Mouse (Mus musculus) frontal cortex, postnatal 10 days (tissue): ENCODE measurements at regions not wholly inside any gene's neighbourhood (a gene's known extent, or its start where the extent isn't known, plus 50 kb on each side); places are given as distances from the start of the nearest gene placed in this dataset.
A peak's percentile ranks its signal among the peaks of the same experiment; 100 is the strongest.

Experiments used
- DNase-seq, 2 experiments: peaks; one replicate each; pipeline ENCODE4 v3.0.0; 2022; ENCODE audit warnings: low spot score in 2 of 2, mixed read lengths in 1 of 2

GRCm38 (mm10) chr1:61316736-61317135 lies 321.9 kb upstream of the Pard3b start:
- DNase-seq: no peak

DNA sequence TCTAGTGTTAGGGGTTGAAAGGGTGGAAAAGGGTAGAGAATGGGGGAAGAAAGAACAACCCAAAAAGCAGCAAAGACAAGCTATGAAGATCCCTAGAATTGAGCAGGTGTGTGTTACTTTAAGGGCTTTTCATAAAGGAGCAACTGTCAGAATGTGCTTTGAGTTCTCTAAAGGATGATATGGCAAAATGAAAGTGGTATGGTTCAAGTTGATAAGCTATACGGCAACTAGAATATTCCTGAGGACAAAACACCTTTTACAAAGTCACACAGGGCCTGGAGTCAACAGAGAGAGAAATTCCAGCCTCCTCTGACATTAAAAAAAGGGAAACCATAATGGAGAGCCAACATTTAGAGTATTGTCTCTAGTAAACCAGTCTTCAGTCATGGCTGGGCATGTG lies 320.6 kb upstream of the Pard3b start:
- no peak for DNase-seq

GRCm38 (mm10) chr1:61321513-61322145 lies 317.0 kb upstream of the Pard3b start:
- DNase-seq: no peak

- DNase-seq: no peak
Measured at GRCm38 (mm10) chr1:61331456-61331855, 307.2 kb upstream of the Pard3b start.

DNA sequence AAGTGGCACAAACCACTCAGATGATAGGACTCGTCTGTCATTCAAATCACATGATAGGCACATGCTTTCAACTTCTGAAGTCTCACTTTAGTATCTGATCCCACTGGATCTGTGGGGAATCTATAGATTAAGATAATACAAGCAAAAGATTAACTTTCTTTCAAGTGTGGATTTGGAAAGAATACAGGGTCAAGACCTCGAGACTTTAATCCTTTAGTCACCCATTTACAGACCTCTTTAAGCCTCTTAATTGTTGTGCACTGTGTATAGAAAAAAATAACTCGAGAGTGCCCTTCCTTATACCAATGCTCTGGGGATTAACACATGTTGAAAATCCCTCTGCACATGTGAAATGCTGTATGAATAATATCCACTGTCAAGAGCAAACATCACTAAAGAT lies 306.7 kb upstream of the Pard3b start:
- DNase-seq: no peak

GRCm38 (mm10) chr1:61336367-61336766 lies 302.3 kb upstream of the Pard3b start:
- DNase-seq: no peak

- no peak for DNase-seq
Measured at GRCm38 (mm10) chr1:61352921-61353320, 285.7 kb upstream of the Pard3b start.

GRCm38 (mm10) chr1:61353481-61353880 lies 285.1 kb upstream of the Pard3b start:
- DNase-seq: no peak

GRCm38 (mm10) chr1:61355241-61355640 lies 283.4 kb upstream of the Pard3b start:
- DNase-seq: no peak

- DNase-seq: no peak
Measured at GRCm38 (mm10) chr1:61359011-61359930, 279.4 kb upstream of the Pard3b start.

DNA sequence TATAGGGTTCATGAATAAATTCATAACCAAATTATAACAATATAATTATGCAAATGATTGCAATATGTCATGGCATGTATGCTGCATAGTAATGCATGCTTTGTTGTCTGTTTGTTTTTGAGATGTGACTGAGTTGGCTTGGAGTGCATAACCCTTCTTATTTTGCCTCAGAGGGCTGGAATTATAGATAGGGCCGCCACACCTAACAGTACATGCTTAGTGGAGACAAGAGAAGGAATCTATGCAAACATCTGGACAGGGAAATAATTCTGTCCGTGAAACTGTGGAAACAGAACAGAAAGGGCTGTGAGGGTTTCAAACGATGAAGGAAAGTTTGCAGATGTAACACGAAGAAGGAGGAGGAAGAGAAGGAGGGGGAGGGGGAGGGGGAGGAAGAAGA lies 266.0 kb upstream of the Pard3b start:
- DNase-seq: no peak

GRCm38 (mm10) chr1:61373661-61374491 lies 264.7 kb upstream of the Pard3b start:
- DNase-seq: no peak

- DNase-seq: no peak
Measured at GRCm38 (mm10) chr1:61376417-61376816, 262.2 kb upstream of the Pard3b start.

DNA sequence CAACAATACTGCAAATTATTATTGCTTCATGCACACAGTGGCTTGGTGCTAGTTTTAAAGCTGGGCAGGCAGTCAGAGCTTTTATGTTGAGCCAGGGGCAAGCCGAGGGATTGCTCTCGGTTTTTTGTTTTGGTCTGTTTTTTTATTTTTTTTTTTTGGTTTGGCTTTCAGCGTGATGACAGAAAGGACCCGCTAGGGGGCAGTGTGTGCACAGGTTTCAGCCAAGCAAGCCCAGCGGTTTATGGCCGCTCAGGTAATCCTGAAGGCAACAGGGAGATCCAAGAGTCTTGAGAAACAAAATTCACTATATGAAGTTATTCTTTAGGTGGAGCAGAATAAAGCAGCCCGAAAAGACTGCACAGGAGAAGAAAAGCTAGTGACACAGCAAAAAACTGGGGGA lies 261.6 kb upstream of the Pard3b start:
- DNase-seq: peak in 1 of 2 experiments; percentile 65

- no peak for DNase-seq
Measured at GRCm38 (mm10) chr1:61378240-61378639, 260.4 kb upstream of the Pard3b start.

DNA sequence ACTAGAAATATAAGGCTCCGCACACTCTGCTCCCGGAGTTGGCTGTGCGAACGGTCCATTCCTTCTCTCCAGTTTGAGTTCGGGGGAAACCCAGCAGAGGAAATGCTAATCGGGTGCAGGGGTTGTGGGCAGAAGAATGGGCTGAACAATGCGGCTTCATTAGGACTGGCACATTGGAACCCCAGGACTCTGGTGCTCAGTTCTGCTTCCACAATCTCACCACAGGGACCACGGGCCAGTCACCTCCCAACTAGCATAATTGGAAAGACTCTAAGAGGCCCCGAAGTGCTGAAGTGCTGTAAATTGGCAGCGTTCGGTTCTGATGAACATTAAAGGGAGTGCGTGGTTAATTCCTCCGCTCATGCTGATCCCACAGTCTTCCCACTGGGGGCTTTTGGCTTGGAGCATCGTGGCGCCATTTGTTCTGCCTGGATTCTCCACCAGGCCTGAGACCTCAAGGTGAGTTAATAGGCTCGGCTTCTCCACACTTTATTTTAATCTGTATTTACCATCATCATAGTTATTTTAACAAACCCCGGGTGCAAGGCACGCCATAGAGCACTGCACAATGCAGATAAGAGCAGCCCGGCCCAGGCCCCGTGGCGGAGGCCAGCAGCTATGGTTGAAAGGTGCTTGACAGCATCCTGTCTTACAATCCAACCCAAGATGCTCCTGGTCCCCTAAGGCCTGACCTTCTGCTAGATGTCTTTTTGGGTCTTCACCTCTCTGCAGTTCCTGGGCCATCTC lies 258.7 kb upstream of the Pard3b start:
- DNase-seq: no peak

DNA sequence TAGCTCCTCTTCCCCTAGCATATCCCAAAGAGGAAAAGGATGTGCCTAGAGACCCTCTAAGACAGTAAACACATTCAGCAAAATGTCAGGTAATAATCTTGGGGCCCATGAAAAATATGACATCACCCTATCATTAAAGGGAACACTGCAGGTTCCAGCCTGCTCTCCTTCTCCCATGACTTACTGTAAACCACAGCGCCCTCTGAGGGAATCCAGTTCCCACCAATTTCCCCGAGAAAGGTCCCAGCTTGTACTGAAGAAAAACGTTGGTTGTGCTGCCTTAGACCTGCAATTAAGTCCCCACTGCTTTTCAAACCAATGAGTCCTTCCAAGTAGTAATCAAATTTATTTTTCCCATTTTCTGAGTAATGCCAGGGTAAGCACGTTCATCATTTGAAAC lies 251.0 kb upstream of the Pard3b start:
- DNase-seq: no peak

GRCm38 (mm10) chr1:61397796-61398195 lies 240.8 kb upstream of the Pard3b start:
- DNase-seq: no peak

DNA sequence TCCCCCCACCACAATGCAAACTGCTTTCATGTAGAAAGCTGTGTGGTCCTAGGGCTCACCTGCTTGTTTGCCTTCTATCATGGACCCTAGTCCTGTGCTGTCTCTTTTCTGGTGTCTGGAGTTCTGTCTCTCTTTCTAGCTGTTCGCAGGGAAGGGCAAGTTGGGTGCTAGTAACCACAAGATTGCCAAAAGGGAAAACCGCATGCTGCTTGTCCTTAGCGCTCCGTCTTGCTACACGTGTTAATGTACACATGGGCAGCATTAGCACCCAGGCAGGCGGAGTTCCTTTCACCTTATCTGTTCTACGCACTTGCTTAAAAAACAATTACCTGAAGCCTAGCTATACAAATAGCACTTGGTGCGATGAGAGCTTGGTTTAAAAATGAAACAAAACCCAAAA lies 236.3 kb upstream of the Pard3b start:
- no peak for DNase-seq

GRCm38 (mm10) chr1:61407201-61407600 lies 231.4 kb upstream of the Pard3b start:
- no peak for DNase-seq

DNA sequence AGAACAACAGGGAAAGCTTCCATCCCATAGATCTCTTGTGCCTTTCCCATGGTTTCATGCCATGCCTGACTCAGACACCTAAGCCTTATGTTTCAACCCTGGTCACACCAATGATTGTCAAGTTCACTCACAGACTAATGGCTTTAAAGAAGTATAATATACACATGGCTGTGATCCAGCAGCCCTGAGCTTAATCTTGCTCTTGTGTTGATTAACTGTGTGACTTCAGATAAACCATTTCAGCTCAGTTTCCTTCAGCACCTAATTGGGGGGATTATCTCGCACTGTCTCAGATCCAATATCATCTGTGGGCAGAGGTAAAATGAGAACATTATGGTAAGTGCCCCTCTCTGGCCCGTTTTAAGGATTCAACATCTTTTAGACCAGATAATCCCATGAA lies 223.9 kb upstream of the Pard3b start:
- DNase-seq: no peak
